Mouse (Mus musculus) adrenal gland, adult 18-20 months (tissue): ENCODE results near the gene Cfap43. TPM values are rescaled to one million over a fixed set of nuclear protein-coding genes. Genes with fewer than 3 reads are reported as not detected.

Experiments used
- DNase-seq, 2 experiments: peaks; one replicate each; pipeline ENCODE4 v3.0.0; 2021 to 2022; ENCODE audit warnings: low spot score in 2 of 2
- total RNA-seq, 2 experiments: library from RNA; stranded (reverse); gene quantifications; 1 replicate in 1 of 2; 2 replicates in 1 of 2; pipeline ENCODE4 v1.2.3; 2021

Cfap43 gene
- total RNA-seq, 2 experiments from 2014 or later, result not detected

GRCm38 (mm10) chr19:47887417-47887816 lies 31.7 kb downstream of the Cfap43 start:
- DNase-seq, result no peak

- no peak for DNase-seq
Observed at GRCm38 (mm10) chr19:47886617-47887016, 32.5 kb downstream of the Cfap43 start.

GRCm38 (mm10) chr19:47885886-47886285 lies 33.2 kb downstream of the Cfap43 start:
- no peak for DNase-seq

- no peak for DNase-seq
Observed at GRCm38 (mm10) chr19:47885191-47885743, 33.8 kb downstream of the Cfap43 start.

GRCm38 (mm10) chr19:47884296-47885085 lies 34.6 kb downstream of the Cfap43 start:
- no peak for DNase-seq

- DNase-seq, result no peak
Observed at GRCm38 (mm10) chr19:47882882-47883254, 36.2 kb downstream of the Cfap43 start.

- DNase-seq, result peak; percentile 79 to 82
Observed at GRCm38 (mm10) chr19:47882151-47882881, 36.8 kb downstream of the Cfap43 start.

GRCm38 (mm10) chr19:47881538-47881937 lies 37.5 kb downstream of the Cfap43 start:
- DNase-seq, result no peak

GRCm38 (mm10) chr19:47876252-47876651 lies 42.8 kb downstream of the Cfap43 start:
- no peak for DNase-seq

GRCm38 (mm10) chr19:47871515-47871914 lies 47.6 kb downstream of the Cfap43 start:
- no peak for DNase-seq

- no peak for DNase-seq
Observed at GRCm38 (mm10) chr19:47870102-47870666, 48.9 kb downstream of the Cfap43 start.

GRCm38 (mm10) chr19:47869516-47869915 lies 49.6 kb downstream of the Cfap43 start:
- DNase-seq, result no peak

GRCm38 (mm10) chr19:47868951-47869350 lies 50.1 kb downstream of the Cfap43 start:
- no peak for DNase-seq

GRCm38 (mm10) chr19:47867628-47868175 lies 51.4 kb downstream of the Cfap43 start:
- no peak for DNase-seq

- DNase-seq, result peak; percentile 86 to 87
Observed at GRCm38 (mm10) chr19:47865353-47865947, 53.6 kb downstream of the Cfap43 start, which contains the start of gene Gsto2. Gene Gsto2 (plus strand): TSS chr19:47865534.

GRCm38 (mm10) chr19:47864721-47865120 lies 54.4 kb downstream of the Cfap43 start:
- no peak for DNase-seq

- DNase-seq, result no peak
Observed at GRCm38 (mm10) chr19:47864051-47864450, 55.0 kb downstream of the Cfap43 start.

GRCm38 (mm10) chr19:47862581-47862980 lies 56.5 kb downstream of the Cfap43 start:
- no peak for DNase-seq

GRCm38 (mm10) chr19:47859180-47859579 lies 59.9 kb downstream of the Cfap43 start:
- no peak for DNase-seq

- DNase-seq, result no peak
Observed at GRCm38 (mm10) chr19:47857957-47858942, 60.8 kb downstream of the Cfap43 start.
